Mouse (Mus musculus): ENCODE results near the gene Plch1. TPM values are rescaled to one million over a fixed set of nuclear protein-coding genes. Genes with fewer than 3 reads are reported as not detected.

Gene Plch1
- polyA plus RNA-seq, 1 experiment from 2014 or later = 27.5 TPM

DNA sequence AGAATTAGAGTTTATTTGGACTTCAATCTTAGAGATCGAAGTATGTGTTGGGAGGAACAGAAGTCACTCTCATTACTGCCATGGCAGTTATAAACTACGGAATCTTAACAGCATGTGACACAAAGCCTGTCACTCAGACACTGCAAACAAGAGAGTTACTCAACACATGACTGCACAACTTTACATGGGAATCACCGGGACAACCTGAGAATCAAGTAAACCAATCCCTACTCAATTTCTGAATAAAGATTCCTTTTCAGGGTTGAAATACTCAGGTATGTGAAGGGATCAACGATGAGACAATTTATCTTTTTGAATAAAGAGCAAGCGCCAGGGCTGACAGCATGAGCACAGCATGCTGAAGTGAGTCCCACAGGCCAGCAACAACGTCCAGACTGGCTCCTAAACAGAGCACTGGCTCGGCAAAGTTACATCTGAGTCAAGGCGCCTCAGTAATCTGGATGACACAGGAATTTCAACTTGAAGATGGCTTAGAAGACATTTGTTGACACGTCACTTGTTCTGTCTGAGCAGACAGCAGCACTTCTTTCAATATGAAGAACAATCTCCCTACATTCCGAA lies 49.4 kb downstream of the Plch1 start:
- Histone ChIP-seq H3K4me2 (ENCODE audit: low read depth, low read length, severe bottlenecking) (no peak overlapping the region), H3K4me3 (ENCODE audit: low read depth, low read length) (no peak overlapping the region), H3K9ac (ENCODE audit: low read length) (no peak overlapping the region), H3K9me3 (ENCODE audit: control insufficient read depth, low read length) (no peaks in the 10 kb centered on the region), H3K27ac (ENCODE audit: low read depth, low read length) (no peak overlapping the region), H3K4me1 (replicated peaks; ENCODE audit: control insufficient read depth, insufficient read depth, low read length) (peaks cover 5% of the 10 kb centered on the region; the same call in 1 of the 2 replicates), H3K27me3 (ENCODE audit: control insufficient read depth, insufficient read depth, low read length) (no peaks in the 10 kb centered on the region), H3K36me3 (ENCODE audit: control insufficient read depth, insufficient read depth, low read length) (no peaks in the 10 kb centered on the region)
- ATAC-seq (replicated peaks; ENCODE audit: low FRiP score) (peak; percentile 77; the same call in 1 of the 2 replicates), DNase-seq (ENCODE audit: low spot score) (no peak)
- 31% methylated on average over 10 of the region's 10 CpGs for WGBS

GRCm38 (mm10) chr3:63844141-63844540 lies 55.1 kb downstream of the Plch1 start:
- Histone ChIP-seq H3K27me3 (ENCODE audit: control insufficient read depth, insufficient read depth, low read length) (no peaks in the 10 kb centered on the region), H3K27ac (ENCODE audit: low read depth, low read length) (no peak overlapping the region), H3K4me2 (ENCODE audit: low read depth, low read length, severe bottlenecking) (no peak overlapping the region), H3K4me1 (replicated peaks; ENCODE audit: control insufficient read depth, insufficient read depth, low read length) (no peaks in the 10 kb centered on the region), H3K4me3 (ENCODE audit: low read depth, low read length) (no peak overlapping the region), H3K9me3 (ENCODE audit: control insufficient read depth, low read length) (no peaks in the 10 kb centered on the region), H3K9ac (ENCODE audit: low read length) (no peak overlapping the region), H3K36me3 (ENCODE audit: control insufficient read depth, insufficient read depth, low read length) (no peaks in the 10 kb centered on the region)
- no peak for DNase-seq (ENCODE audit: low spot score)
- no peak for ATAC-seq (replicated peaks; ENCODE audit: low FRiP score)
- WGBS = 67% methylated on average over 4 of the region's 4 CpGs

GRCm38 (mm10) chr3:63842436-63842835 lies 56.8 kb downstream of the Plch1 start:
- 74% methylated on average over 4 of the region's 4 CpGs for WGBS
- no peak overlapping the region for H3K4me2 ChIP-seq (ENCODE audit: low read depth, low read length, severe bottlenecking)
- H3K36me3 ChIP-seq (ENCODE audit: control insufficient read depth, insufficient read depth, low read length) = no peaks in the 10 kb centered on the region
- DNase-seq (ENCODE audit: low spot score) (no peak), ATAC-seq (replicated peaks; ENCODE audit: low FRiP score) (no peak)
- no peak overlapping the region for H3K9ac ChIP-seq (ENCODE audit: low read length)
- H3K4me3 ChIP-seq (ENCODE audit: low read depth, low read length) = no peak overlapping the region
- H3K27me3 ChIP-seq (ENCODE audit: control insufficient read depth, insufficient read depth, low read length) = no peaks in the 10 kb centered on the region
- H3K9me3 ChIP-seq (ENCODE audit: control insufficient read depth, low read length) = no peaks in the 10 kb centered on the region
- H3K27ac ChIP-seq (ENCODE audit: low read depth, low read length) = no peak overlapping the region
- H3K4me1 ChIP-seq (replicated peaks; ENCODE audit: control insufficient read depth, insufficient read depth, low read length) = no peaks in the 10 kb centered on the region

DNA sequence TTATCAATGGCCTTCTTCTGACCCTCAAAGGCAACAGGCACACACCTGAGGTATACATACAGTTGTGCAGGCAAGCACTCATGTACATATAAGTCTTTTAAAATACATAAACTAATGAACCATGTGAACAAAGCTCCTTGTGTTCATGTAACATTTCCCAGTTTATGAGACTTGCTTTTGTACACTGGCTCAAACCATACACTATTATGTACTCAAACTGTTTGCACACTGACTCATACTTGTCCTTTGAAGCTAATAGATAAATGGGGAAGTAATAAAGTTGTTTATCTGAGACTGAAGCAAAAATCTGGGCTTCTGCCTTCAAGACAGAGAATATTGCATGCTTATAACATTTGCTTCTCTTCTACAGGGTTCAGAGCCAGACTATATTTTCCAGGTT lies 61.5 kb downstream of the Plch1 start:
- no peaks in the 10 kb centered on the region for H3K36me3 ChIP-seq (ENCODE audit: control insufficient read depth, insufficient read depth, low read length)
- H3K9ac ChIP-seq (ENCODE audit: low read length) = no peak overlapping the region
- no peak overlapping the region for H3K27ac ChIP-seq (ENCODE audit: low read depth, low read length)
- no peaks in the 10 kb centered on the region for H3K4me1 ChIP-seq (replicated peaks; ENCODE audit: control insufficient read depth, insufficient read depth, low read length)
- ATAC-seq (replicated peaks; ENCODE audit: low FRiP score) = no peak
- no peak overlapping the region for H3K4me3 ChIP-seq (ENCODE audit: low read depth, low read length)
- no peaks in the 10 kb centered on the region for H3K9me3 ChIP-seq (ENCODE audit: control insufficient read depth, low read length)
- H3K27me3 ChIP-seq (ENCODE audit: control insufficient read depth, insufficient read depth, low read length) = no peaks in the 10 kb centered on the region
- no peak overlapping the region for H3K4me2 ChIP-seq (ENCODE audit: low read depth, low read length, severe bottlenecking)
- no peak for DNase-seq (ENCODE audit: low spot score)

DNA sequence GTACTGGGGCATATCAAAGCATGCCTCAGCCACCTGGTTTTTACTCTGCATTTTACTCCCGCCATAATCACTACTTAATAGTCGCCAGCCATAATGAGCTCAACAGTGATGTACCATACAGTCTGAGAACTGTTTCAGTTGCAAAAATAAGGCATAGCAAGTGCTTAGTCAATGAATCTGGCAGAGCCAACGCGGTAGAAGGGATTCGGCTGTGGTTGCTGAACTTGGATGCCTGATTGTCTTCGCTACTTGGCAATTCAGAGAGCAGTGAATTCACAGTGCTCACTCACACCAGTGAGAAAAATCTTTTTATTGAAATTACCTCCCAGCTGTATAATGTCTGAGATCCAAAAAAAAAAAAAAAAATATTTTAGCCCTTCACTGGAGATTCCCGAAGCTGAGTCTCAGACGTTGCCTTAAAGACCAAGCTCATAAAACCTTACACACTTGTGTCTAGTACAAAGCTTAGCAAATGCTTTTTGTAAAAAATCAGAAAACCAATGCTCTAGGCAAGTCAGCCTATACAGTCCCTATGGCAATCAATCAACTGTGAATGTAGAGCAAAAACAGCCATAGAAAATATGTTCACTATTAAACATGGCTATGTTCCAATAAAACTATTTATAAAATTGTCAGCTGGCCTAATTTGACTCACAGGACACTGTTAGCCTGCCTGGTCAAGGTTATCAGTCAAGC lies 62.2 kb downstream of the Plch1 start:
- H3K9ac ChIP-seq (ENCODE audit: low read length) = no peak overlapping the region
- DNase-seq (ENCODE audit: low spot score) (no peak), ATAC-seq (replicated peaks; ENCODE audit: low FRiP score) (no peak)
- WGBS = 88% methylated on average over 8 of the region's 8 CpGs
- H3K4me2 ChIP-seq (ENCODE audit: low read depth, low read length, severe bottlenecking) = no peak overlapping the region
- H3K27me3 ChIP-seq (ENCODE audit: control insufficient read depth, insufficient read depth, low read length) = no peaks in the 10 kb centered on the region
- no peak overlapping the region for H3K4me3 ChIP-seq (ENCODE audit: low read depth, low read length)
- H3K27ac ChIP-seq (ENCODE audit: low read depth, low read length) = no peak overlapping the region
- H3K4me1 ChIP-seq (replicated peaks; ENCODE audit: control insufficient read depth, insufficient read depth, low read length) = no peaks in the 10 kb centered on the region
- H3K9me3 ChIP-seq (ENCODE audit: control insufficient read depth, low read length) = no peaks in the 10 kb centered on the region
- H3K36me3 ChIP-seq (ENCODE audit: control insufficient read depth, insufficient read depth, low read length) = no peaks in the 10 kb centered on the region

DNA sequence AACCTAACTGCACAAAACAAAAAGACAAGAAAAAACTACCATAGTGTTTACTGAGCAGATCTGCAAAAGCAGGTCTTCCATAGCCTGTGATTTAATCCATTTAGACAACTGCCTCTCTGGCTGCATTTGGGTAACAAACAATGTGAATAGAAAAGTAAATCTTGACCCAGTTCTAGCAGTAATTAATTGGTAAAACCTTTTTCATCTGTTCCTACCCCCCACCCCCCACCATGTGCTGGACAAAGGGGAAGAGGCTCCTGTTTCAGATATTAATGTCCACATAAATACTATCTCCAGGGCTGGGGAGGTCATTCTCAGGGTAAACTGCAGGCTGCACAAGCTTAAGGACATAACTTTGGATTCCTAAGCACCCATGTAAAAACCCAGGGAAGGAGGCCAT lies 63.5 kb downstream of the Plch1 start:
- Histone ChIP-seq H3K4me1 (replicated peaks; ENCODE audit: control insufficient read depth, insufficient read depth, low read length) (no peaks in the 10 kb centered on the region), H3K4me2 (ENCODE audit: low read depth, low read length, severe bottlenecking) (no peak overlapping the region), H3K27ac (ENCODE audit: low read depth, low read length) (no peak overlapping the region), H3K4me3 (ENCODE audit: low read depth, low read length) (no peak overlapping the region), H3K9me3 (ENCODE audit: control insufficient read depth, low read length) (no peaks in the 10 kb centered on the region), H3K36me3 (ENCODE audit: control insufficient read depth, insufficient read depth, low read length) (no peaks in the 10 kb centered on the region), H3K9ac (ENCODE audit: low read length) (no peak overlapping the region), H3K27me3 (ENCODE audit: control insufficient read depth, insufficient read depth, low read length) (no peaks in the 10 kb centered on the region)
- DNase-seq (ENCODE audit: low spot score) = no peak
- no peak for ATAC-seq (replicated peaks; ENCODE audit: low FRiP score)

DNA sequence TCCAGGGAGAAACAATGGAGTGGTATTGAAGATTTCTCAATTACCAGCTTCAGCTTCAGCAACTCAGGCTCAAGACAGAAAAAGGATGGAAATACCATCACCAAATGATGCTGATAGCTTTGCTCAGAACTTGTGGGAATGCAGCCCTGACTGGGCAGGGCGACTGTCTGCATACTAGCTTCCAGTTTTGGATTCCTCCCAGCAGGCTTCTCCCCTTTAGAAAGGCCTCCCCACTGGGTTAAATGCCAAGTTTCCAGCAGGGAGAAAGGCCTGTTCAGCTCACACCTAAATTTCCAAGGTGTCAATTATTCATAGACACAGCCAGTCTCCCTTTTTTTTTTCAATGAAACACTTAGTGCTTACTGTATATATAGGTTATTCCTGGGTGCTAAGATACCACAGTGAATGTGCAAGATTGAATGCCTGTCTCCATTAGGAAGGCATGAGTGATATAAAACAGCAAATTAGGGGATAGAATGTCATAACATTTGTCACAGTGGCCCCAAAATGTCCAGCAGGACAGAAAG lies 75.3 kb downstream of the Plch1 start:
- Histone ChIP-seq H3K27ac (ENCODE audit: low read depth, low read length) (no peak overlapping the region), H3K9ac (ENCODE audit: low read length) (no peak overlapping the region)
- DNase-seq (ENCODE audit: low spot score) = no peak

DNA sequence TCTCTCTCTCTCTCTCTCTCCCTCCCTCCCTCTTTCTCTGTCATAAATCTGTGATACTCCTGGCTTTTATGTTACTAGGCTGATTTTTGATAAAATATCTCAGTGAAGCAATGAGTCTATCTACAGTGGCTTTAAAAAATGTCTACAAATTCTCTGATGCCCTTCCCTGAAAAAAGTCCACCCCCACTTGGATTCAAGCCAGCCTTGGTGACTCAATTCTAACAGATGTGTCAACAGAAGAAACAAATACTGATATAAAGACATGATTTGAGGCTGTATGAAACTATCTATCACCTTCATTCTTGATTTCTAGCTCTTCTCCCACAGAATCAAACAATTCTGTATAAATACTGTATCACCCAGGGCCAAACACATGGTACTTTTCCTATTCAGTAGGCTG lies 76.6 kb downstream of the Plch1 start:
- Histone ChIP-seq H3K36me3 (ENCODE audit: control insufficient read depth, insufficient read depth, low read length) (no peaks in the 10 kb centered on the region), H3K9ac (ENCODE audit: low read length) (no peak overlapping the region), H3K4me2 (ENCODE audit: low read depth, low read length, severe bottlenecking) (no peak overlapping the region), H3K27me3 (ENCODE audit: control insufficient read depth, insufficient read depth, low read length) (no peaks in the 10 kb centered on the region), H3K9me3 (ENCODE audit: control insufficient read depth, low read length) (no peaks in the 10 kb centered on the region), H3K4me1 (replicated peaks; ENCODE audit: control insufficient read depth, insufficient read depth, low read length) (peaks cover 8% of the 10 kb centered on the region; the same call in 1 of the 2 replicates), H3K27ac (ENCODE audit: low read depth, low read length) (no peak overlapping the region), H3K4me3 (ENCODE audit: low read depth, low read length) (no peak overlapping the region)
- ATAC-seq (replicated peaks; ENCODE audit: low FRiP score) = no peak
- DNase-seq (ENCODE audit: low spot score) = no peak

More for the DNA sequence above, 75.3 kb downstream of the Plch1 start:
- Histone ChIP-seq H3K4me1 (replicated peaks; ENCODE audit: control insufficient read depth, insufficient read depth, low read length) (peaks cover 8% of the 10 kb centered on the region; the same call in 1 of the 2 replicates), H3K4me2 (ENCODE audit: low read depth, low read length, severe bottlenecking) (no peak overlapping the region), H3K36me3 (ENCODE audit: control insufficient read depth, insufficient read depth, low read length) (no peaks in the 10 kb centered on the region), H3K9me3 (ENCODE audit: control insufficient read depth, low read length) (no peaks in the 10 kb centered on the region), H3K27me3 (ENCODE audit: control insufficient read depth, insufficient read depth, low read length) (no peaks in the 10 kb centered on the region), H3K4me3 (ENCODE audit: low read depth, low read length) (no peak overlapping the region)
- no peak for ATAC-seq (replicated peaks; ENCODE audit: low FRiP score)
- WGBS = 5% methylated on average over 1 of the region's 1 CpGs

DNA sequence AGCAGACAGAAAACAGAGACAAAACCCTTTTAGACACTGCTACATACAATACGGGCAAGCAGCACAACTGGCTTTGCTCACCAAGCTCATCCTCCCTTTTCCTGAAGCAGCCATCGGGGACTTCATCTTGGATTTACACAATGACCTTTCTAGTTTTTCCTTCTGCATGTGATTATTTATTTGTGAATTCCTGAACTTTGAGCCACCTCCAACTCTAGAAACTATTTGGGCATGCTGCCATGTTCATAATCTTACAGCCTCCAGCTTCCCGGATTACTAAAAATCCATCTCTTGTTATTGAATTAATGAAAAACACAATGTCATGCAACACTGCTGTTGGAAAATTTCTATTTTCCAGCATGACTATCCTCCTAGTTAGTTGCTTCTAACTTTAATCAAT lies 84.1 kb downstream of the Plch1 start:
- H3K36me3 ChIP-seq (ENCODE audit: control insufficient read depth, insufficient read depth, low read length) = no peaks in the 10 kb centered on the region
- 92% methylated on average over 3 of the region's 3 CpGs for WGBS
- H3K4me1 ChIP-seq (replicated peaks; ENCODE audit: control insufficient read depth, insufficient read depth, low read length) = no peaks in the 10 kb centered on the region
- H3K4me2 ChIP-seq (ENCODE audit: low read depth, low read length, severe bottlenecking) = no peak overlapping the region
- H3K4me3 ChIP-seq (ENCODE audit: low read depth, low read length) = no peak overlapping the region
- H3K9ac ChIP-seq (ENCODE audit: low read length) = no peak overlapping the region
- DNase-seq (ENCODE audit: low spot score) (no peak), ATAC-seq (replicated peaks; ENCODE audit: low FRiP score) (no peak)
- no peak overlapping the region for H3K27ac ChIP-seq (ENCODE audit: low read depth, low read length)
- no peaks in the 10 kb centered on the region for H3K27me3 ChIP-seq (ENCODE audit: control insufficient read depth, insufficient read depth, low read length)
- H3K9me3 ChIP-seq (ENCODE audit: control insufficient read depth, low read length) = no peaks in the 10 kb centered on the region
